Mouse (Mus musculus): ENCODE data around the gene Rasa3. TPM values are rescaled to one million over a fixed set of nuclear protein-coding genes. Genes with fewer than 3 reads are reported as not detected.

Rasa3 gene
- polyA plus RNA-seq, 1 experiment from 2014 or later: 21.3 TPM

GRCm38 (mm10) chr8:13548831-13549230, 128.6 kb downstream of the Rasa3 start:
- Histone ChIP-seq H3K4me1 (ENCODE audit: control insufficient read depth, insufficient read depth, low read length) (peaks cover 6% of the 10 kb centered on the region; the same call in 1 of the 2 replicates), H3K9ac (ENCODE audit: low read depth, low read length) (peak overlapping the region; percentile 27), H3K4me2 (ENCODE audit: low read depth, low read length) (no peak overlapping the region), H3K9me3 (ENCODE audit: control insufficient read depth, low read length) (no peaks in the 10 kb centered on the region), H3K27me3 (replicated peaks; ENCODE audit: control insufficient read depth, insufficient read depth, low read length) (no peaks in the 10 kb centered on the region), H3K36me3 (ENCODE audit: control insufficient read depth, insufficient read depth, low read length) (no peaks in the 10 kb centered on the region), H3K4me3 (ENCODE audit: low read length) (no peak overlapping the region), H3K27ac (ENCODE audit: low read length) (peak overlapping the region; percentile 6; the same call in 1 of the 2 replicates)
- ATAC-seq: no peak
- 48% methylated on average over 9 of the region's 9 CpGs for WGBS

GRCm38 (mm10) chr8:13548235-13548634, 129.2 kb downstream of the Rasa3 start:
- Histone ChIP-seq H3K4me1 (ENCODE audit: control insufficient read depth, insufficient read depth, low read length) (peaks cover 6% of the 10 kb centered on the region; the same call in 1 of the 2 replicates), H3K27me3 (replicated peaks; ENCODE audit: control insufficient read depth, insufficient read depth, low read length) (no peaks in the 10 kb centered on the region), H3K9ac (ENCODE audit: low read depth, low read length) (no peak overlapping the region), H3K9me3 (ENCODE audit: control insufficient read depth, low read length) (no peaks in the 10 kb centered on the region), H3K4me3 (ENCODE audit: low read length) (no peak overlapping the region), H3K36me3 (ENCODE audit: control insufficient read depth, insufficient read depth, low read length) (no peaks in the 10 kb centered on the region), H3K27ac (ENCODE audit: low read length) (no peak overlapping the region), H3K4me2 (ENCODE audit: low read depth, low read length) (no peak overlapping the region)
- 42% methylated on average over 4 of the region's 4 CpGs for WGBS
- ATAC-seq: no peak

DNA sequence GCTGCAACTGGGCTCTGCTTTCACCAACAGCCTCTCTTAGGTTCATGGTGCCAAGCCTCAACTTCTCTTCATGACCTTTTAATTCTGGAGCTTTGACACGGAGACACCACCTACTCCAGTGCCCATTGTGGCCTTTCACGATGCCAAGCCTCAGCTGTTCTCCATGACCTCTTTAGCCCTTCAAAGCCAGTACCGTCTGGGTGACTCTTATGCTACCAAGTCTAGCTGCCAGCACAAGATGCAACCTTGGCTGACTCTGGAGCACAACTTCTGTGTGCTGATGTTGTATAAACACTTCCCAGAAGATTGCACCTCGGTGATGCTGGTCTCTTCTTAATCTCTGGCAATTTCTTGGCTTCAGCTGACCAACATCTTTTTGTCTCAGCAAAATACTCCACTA, 131.0 kb downstream of the Rasa3 start:
- H3K27ac ChIP-seq (ENCODE audit: low read length): no peak overlapping the region
- no peaks in the 10 kb centered on the region for H3K27me3 ChIP-seq (replicated peaks; ENCODE audit: control insufficient read depth, insufficient read depth, low read length)
- H3K9ac ChIP-seq (ENCODE audit: low read depth, low read length): no peak overlapping the region
- H3K4me3 ChIP-seq (ENCODE audit: low read length): no peak overlapping the region
- no peak overlapping the region for H3K4me2 ChIP-seq (ENCODE audit: low read depth, low read length)
- 80% methylated on average over 4 of the region's 4 CpGs for WGBS
- H3K4me1 ChIP-seq (ENCODE audit: control insufficient read depth, insufficient read depth, low read length): peaks cover 6% of the 10 kb centered on the region; the same call in 1 of the 2 replicates
- H3K36me3 ChIP-seq (ENCODE audit: control insufficient read depth, insufficient read depth, low read length): no peaks in the 10 kb centered on the region
- ATAC-seq: no peak
- no peaks in the 10 kb centered on the region for H3K9me3 ChIP-seq (ENCODE audit: control insufficient read depth, low read length)

GRCm38 (mm10) chr8:13541526-13541925, 135.9 kb downstream of the Rasa3 start:
- Histone ChIP-seq H3K9me3 (ENCODE audit: control insufficient read depth, low read length) (no peaks in the 10 kb centered on the region), H3K27ac (ENCODE audit: low read length) (no peak overlapping the region), H3K4me3 (ENCODE audit: low read length) (no peak overlapping the region), H3K4me1 (ENCODE audit: control insufficient read depth, insufficient read depth, low read length) (peaks cover 5% of the 10 kb centered on the region; the same call in 1 of the 2 replicates), H3K36me3 (ENCODE audit: control insufficient read depth, insufficient read depth, low read length) (no peaks in the 10 kb centered on the region), H3K4me2 (ENCODE audit: low read depth, low read length) (no peak overlapping the region), H3K9ac (ENCODE audit: low read depth, low read length) (no peak overlapping the region), H3K27me3 (replicated peaks; ENCODE audit: control insufficient read depth, insufficient read depth, low read length) (no peaks in the 10 kb centered on the region)
- ATAC-seq: no peak
- WGBS: 72% methylated on average over 5 of the region's 5 CpGs

DNA sequence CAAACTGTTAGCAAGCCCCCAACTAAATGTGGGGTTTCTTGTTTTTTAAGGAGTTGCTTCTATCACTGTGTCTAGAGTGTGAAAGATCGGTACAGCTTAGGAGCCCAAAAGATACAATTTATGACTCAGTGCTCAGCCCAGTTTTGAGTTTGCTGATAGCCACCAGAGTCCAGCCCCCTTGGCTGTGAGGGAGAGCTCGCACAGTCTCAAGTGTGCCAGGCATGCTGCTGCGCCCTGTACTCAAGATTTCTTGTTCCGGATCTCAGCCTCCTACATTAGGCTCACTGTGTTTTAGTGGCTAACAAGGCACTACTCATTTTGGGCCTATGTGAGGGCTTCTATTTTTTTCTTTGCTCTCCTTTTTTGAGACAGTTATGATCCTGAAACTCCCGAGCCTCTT, 137.3 kb downstream of the Rasa3 start:
- Histone ChIP-seq H3K27ac (ENCODE audit: low read length) (no peak overlapping the region), H3K27me3 (replicated peaks; ENCODE audit: control insufficient read depth, insufficient read depth, low read length) (no peaks in the 10 kb centered on the region), H3K9ac (ENCODE audit: low read depth, low read length) (no peak overlapping the region), H3K9me3 (ENCODE audit: control insufficient read depth, low read length) (no peaks in the 10 kb centered on the region), H3K4me3 (ENCODE audit: low read length) (no peak overlapping the region), H3K4me2 (ENCODE audit: low read depth, low read length) (no peak overlapping the region), H3K36me3 (ENCODE audit: control insufficient read depth, insufficient read depth, low read length) (no peaks in the 10 kb centered on the region), H3K4me1 (ENCODE audit: control insufficient read depth, insufficient read depth, low read length) (peaks cover 5% of the 10 kb centered on the region; the same call in 1 of the 2 replicates)
- no peak for ATAC-seq
- WGBS: 84% methylated on average over 5 of the region's 5 CpGs

DNA sequence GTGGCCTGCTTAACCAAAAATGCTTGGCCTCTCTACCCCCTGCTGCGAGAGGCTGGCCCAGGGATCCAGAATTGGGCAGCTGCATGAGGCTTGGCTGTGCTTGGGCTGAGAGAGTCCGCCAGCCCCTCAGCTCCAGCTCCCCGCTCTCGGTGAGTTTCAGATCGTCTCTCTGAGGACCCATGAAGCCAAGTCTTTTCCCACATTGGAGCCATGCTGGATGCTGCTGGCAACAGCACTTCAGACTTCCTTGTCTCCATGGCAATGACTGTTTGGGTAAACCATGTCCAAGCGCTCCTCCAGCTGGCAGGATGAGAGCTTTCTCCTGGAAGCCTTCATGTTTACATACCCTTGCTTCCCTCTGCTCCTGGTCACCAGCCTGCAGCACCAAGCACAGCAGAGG, 138.6 kb downstream of the Rasa3 start:
- Histone ChIP-seq H3K27ac (ENCODE audit: low read length) (no peak overlapping the region), H3K4me1 (ENCODE audit: control insufficient read depth, insufficient read depth, low read length) (peaks cover 5% of the 10 kb centered on the region; the same call in 1 of the 2 replicates), H3K36me3 (ENCODE audit: control insufficient read depth, insufficient read depth, low read length) (no peaks in the 10 kb centered on the region), H3K27me3 (replicated peaks; ENCODE audit: control insufficient read depth, insufficient read depth, low read length) (no peaks in the 10 kb centered on the region), H3K9ac (ENCODE audit: low read depth, low read length) (no peak overlapping the region), H3K4me2 (ENCODE audit: low read depth, low read length) (no peak overlapping the region), H3K9me3 (ENCODE audit: control insufficient read depth, low read length) (no peaks in the 10 kb centered on the region), H3K4me3 (ENCODE audit: low read length) (no peak overlapping the region)
- ATAC-seq: peak; percentile 65
- WGBS: 66% methylated on average over 6 of the region's 6 CpGs

- Histone ChIP-seq H3K9me3 (ENCODE audit: control insufficient read depth, low read length) (no peaks in the 10 kb centered on the region), H3K4me3 (ENCODE audit: low read length) (no peak overlapping the region), H3K4me2 (ENCODE audit: low read depth, low read length) (no peak overlapping the region), H3K9ac (ENCODE audit: low read depth, low read length) (no peak overlapping the region), H3K4me1 (ENCODE audit: control insufficient read depth, insufficient read depth, low read length) (peaks cover 14% of the 10 kb centered on the region), H3K27me3 (replicated peaks; ENCODE audit: control insufficient read depth, insufficient read depth, low read length) (no peaks in the 10 kb centered on the region), H3K27ac (ENCODE audit: low read length) (no peak overlapping the region), H3K36me3 (ENCODE audit: control insufficient read depth, insufficient read depth, low read length) (no peaks in the 10 kb centered on the region)
- no peak for ATAC-seq
- 48% methylated on average over 2 of the region's 2 CpGs for whole genome bisulfite sequencing
Observed at GRCm38 (mm10) chr8:13537102-13537501, 140.3 kb downstream of the Rasa3 start.

DNA sequence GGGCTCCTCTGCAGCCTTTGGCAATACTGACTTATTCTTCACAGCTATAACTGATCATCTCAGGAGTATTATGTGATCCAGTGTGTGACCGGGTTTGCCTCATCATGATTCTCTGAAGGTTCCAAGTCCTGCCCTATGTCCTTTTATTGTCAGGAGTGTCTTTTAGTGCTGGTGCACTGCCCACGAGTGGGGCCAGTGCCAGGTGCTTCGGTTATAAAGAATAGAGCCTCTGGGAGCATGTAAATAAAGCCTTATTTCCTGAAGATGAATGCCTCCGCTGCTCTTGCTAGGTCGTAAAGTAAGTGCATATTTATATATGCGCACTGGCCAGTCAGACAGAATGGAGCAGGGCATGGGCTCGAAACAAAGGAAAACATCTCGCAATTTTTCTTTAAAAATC, 144.3 kb downstream of the Rasa3 start:
- 55% methylated on average over 8 of the region's 8 CpGs for WGBS
- no peaks in the 10 kb centered on the region for H3K9me3 ChIP-seq (ENCODE audit: control insufficient read depth, low read length)
- no peaks in the 10 kb centered on the region for H3K27me3 ChIP-seq (replicated peaks; ENCODE audit: control insufficient read depth, insufficient read depth, low read length)
- no peak overlapping the region for H3K4me2 ChIP-seq (ENCODE audit: low read depth, low read length)
- H3K27ac ChIP-seq (ENCODE audit: low read length): 0 out of 2 replicates have a peak overlapping the region, but pooled peaks have one; percentile 21
- H3K4me1 ChIP-seq (ENCODE audit: control insufficient read depth, insufficient read depth, low read length): peaks cover 36% of the 10 kb centered on the region
- no peak for ATAC-seq
- H3K4me3 ChIP-seq (ENCODE audit: low read length): no peak overlapping the region
- no peak overlapping the region for H3K9ac ChIP-seq (ENCODE audit: low read depth, low read length)
- H3K36me3 ChIP-seq (ENCODE audit: control insufficient read depth, insufficient read depth, low read length): no peaks in the 10 kb centered on the region

- WGBS: 45% methylated on average over 9 of the region's 9 CpGs
- H3K27me3 ChIP-seq (replicated peaks; ENCODE audit: control insufficient read depth, insufficient read depth, low read length): no peaks in the 10 kb centered on the region
- no peak overlapping the region for H3K9ac ChIP-seq (ENCODE audit: low read depth, low read length)
- H3K36me3 ChIP-seq (ENCODE audit: control insufficient read depth, insufficient read depth, low read length): no peaks in the 10 kb centered on the region
- no peak overlapping the region for H3K4me3 ChIP-seq (ENCODE audit: low read length)
- H3K27ac ChIP-seq (ENCODE audit: low read length): peak overlapping the region; percentile 75
- no peak overlapping the region for H3K4me2 ChIP-seq (ENCODE audit: low read depth, low read length)
- ATAC-seq: peak; percentile 23
- H3K9me3 ChIP-seq (ENCODE audit: control insufficient read depth, low read length): no peaks in the 10 kb centered on the region
- peaks cover 36% of the 10 kb centered on the region for H3K4me1 ChIP-seq (ENCODE audit: control insufficient read depth, insufficient read depth, low read length)
Observed at GRCm38 (mm10) chr8:13531602-13532171, 145.7 kb downstream of the Rasa3 start.

DNA sequence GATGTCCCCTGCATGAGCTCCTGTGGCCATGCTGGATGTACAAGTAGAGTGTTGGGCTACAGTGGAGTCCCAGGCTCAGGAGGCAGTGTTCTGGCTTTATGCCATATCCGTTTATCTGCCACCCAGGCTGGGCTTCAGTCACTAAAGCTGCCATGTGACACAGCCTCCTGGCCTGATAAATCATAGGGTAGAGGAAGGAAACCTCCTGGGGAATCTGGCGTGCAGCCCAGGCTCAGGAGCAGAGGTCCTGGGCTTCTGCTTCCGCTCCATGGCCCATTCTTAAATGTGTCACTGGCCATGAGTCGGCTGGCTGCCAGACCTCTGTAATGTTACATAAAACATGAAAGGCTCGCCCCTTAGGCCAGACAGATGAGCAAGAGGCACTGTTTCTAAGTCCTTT, 146.5 kb downstream of the Rasa3 start:
- no peaks in the 10 kb centered on the region for H3K36me3 ChIP-seq (ENCODE audit: control insufficient read depth, insufficient read depth, low read length)
- peak; percentile 58 for ATAC-seq
- no peak overlapping the region for H3K4me2 ChIP-seq (ENCODE audit: low read depth, low read length)
- H3K27me3 ChIP-seq (replicated peaks; ENCODE audit: control insufficient read depth, insufficient read depth, low read length): no peaks in the 10 kb centered on the region
- H3K27ac ChIP-seq (ENCODE audit: low read length): peak overlapping the region; percentile 75
- 20% methylated on average over 5 of the region's 5 CpGs for WGBS
- H3K4me3 ChIP-seq (ENCODE audit: low read length): no peak overlapping the region
- H3K4me1 ChIP-seq (ENCODE audit: control insufficient read depth, insufficient read depth, low read length): peaks cover 36% of the 10 kb centered on the region
- no peaks in the 10 kb centered on the region for H3K9me3 ChIP-seq (ENCODE audit: control insufficient read depth, low read length)
- H3K9ac ChIP-seq (ENCODE audit: low read depth, low read length): no peak overlapping the region

All from intestine, embryonic 16.5 days (tissue).